Mouse (Mus musculus): ENCODE results near the gene Cd63.

GRCm38 (mm10) chr10:128929638-128930378 is 29.0 kb downstream of the Cd63 start:
- TF ChIP-seq CTCF (IDR thresholded peaks at IDR 0.05; ENCODE audit: extremely low read depth, insufficient read depth, low read length) (no peak), POLR2A (IDR thresholded peaks at IDR 0.05; ENCODE audit: extremely low read depth, insufficient read depth, low read length) (no peak)

All from cortical plate, adult 2 months (tissue).